Mouse (Mus musculus) liver, postnatal 0 days (tissue): ENCODE results near the gene Yrdc. TPM values are rescaled to one million over a fixed set of nuclear protein-coding genes. Genes with fewer than 3 reads are reported as not detected.

Source experiments
- ATAC-seq: fragments of 200-750 bp; cut with Nextera tagmentation; 2 replicates; pipeline ENCODE4 v1.8.0; 2017; ENCODE audit warnings: mild to moderate bottlenecking, moderate library complexity
- DNase-seq: peaks from one replicate; pipeline ENCODE4 v3.0.0-alpha.2; 2016
- H3K27ac ChIP-seq: fragments of 300-500 bp; sonication (generic); 2 replicates; pipeline ENCODE4 v1.5.1; 2014; ENCODE audit warnings: antibody characterized with exemption, moderate library complexity, mild to moderate bottlenecking, low read depth
- H3K27me3 ChIP-seq: fragments of 300-500 bp; sonication (generic); 2 replicates; pipeline ENCODE4 v1.6.1; 2014; ENCODE audit warnings: low read length, control low read depth, mixed read lengths; ENCODE audit not compliant: insufficient read depth
- H3K36me3 ChIP-seq: fragments of 300-500 bp; sonication (generic); replicated peaks from 2 replicates; pipeline ENCODE4 v1.6.1; 2014; ENCODE audit warnings: mild to moderate bottlenecking, control low read depth, low read length, moderate library complexity, mixed read lengths; ENCODE audit not compliant: insufficient read depth
- H3K4me1 ChIP-seq: fragments of 300-500 bp; sonication (generic); 2 replicates; pipeline ENCODE4 v1.6.1; 2014; ENCODE audit warnings: antibody characterized with exemption, mild to moderate bottlenecking, control low read depth; ENCODE audit not compliant: insufficient read depth
- H3K4me2 ChIP-seq: fragments of 300-500 bp; sonication (generic); 2 replicates; pipeline ENCODE4 v1.6.1; 2014; ENCODE audit warnings: low read depth, mild to moderate bottlenecking, low read length, moderate library complexity, mixed read lengths
- H3K4me3 ChIP-seq: fragments of 300-500 bp; sonication (generic); 2 replicates; pipeline ENCODE4 v1.5.1; 2014; ENCODE audit warnings: low read depth, low read length
- H3K9ac ChIP-seq: fragments of 300-500 bp; sonication (generic); replicated peaks from 2 replicates; pipeline ENCODE4 v1.6.1; 2014; ENCODE audit warnings: mild to moderate bottlenecking, moderate library complexity
- H3K9me3 ChIP-seq: fragments of 300-500 bp; sonication (generic); 2 replicates; pipeline ENCODE4 v1.6.1; 2016; ENCODE audit warnings: mild to moderate bottlenecking, control low read depth, low read length, mixed read lengths
- CTCF ChIP-seq: sonication (generic); IDR thresholded peaks from 2 replicates; pipeline ENCODE4 v1.5.1; 2016; ENCODE audit warnings: antibody characterized with exemption, low read depth
- EP300 ChIP-seq: IDR thresholded peaks from 2 replicates; pipeline ENCODE4 v1.6.1; 2016; ENCODE audit warnings: antibody characterized with exemption, low read depth, mild to moderate bottlenecking
- WGBS: fragments of 180-500 bp; shearing (Covaris S2); extraction: QIAGEN DNeasy Blood & Tissue Kit; methylation state at CpG from one replicate; pipeline ENCODE4 v1.1.7; 2014; ENCODE audit not compliant: insufficient replicate concordance; 5-methylcytosine and 5-hydroxymethylcytosine counted together
- polyA plus RNA-seq: library from polyadenylated mRNA; unstranded; fragments of >200 nt; fragmentation: Nextera tagmentation; extraction: Ambion mirVana; gene quantifications from 2 replicates; pipeline ENCODE4 v1.2.1, GENCODE M21; 2015

Yrdc gene
- polyA plus RNA-seq, 1 experiment from 2014 or later: 15.4 TPM

DNA sequence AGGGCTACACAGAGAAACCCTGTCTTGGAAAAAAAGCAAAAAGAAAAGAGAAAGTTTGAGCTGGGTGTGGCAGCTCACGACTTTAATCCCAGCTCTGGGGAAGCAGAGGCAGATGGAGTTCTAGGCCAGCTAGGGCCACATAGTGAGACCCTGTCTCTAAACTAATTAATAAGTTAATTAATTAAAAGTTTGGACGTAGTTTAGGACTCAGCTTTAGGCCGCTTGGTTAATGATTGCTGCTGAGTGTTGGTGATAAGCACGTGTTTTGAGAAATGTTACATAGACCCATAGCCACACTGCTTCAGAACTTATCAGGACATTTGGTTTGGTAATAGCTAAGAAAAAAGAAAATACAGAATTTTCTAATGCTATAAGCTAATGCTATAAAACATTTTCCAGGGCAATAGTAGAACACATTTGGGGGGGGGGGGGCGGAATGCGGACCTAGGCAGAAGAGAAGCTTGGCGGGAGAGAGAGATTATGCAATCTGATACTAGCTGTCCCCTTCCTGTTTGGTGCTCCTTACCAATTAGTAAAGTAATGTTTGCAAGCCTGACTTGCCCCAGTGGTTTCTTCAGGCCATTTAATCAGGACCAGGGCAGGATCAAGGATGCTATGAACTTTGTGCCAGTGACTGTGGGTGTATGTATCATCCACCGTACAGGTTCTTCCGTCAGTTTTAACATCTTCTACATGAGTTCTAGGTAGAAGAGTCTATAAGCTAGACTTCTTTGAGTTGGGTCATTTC lies 41.2 kb upstream of the Yrdc start:
- DNase-seq: no peak
- H3K9me3 ChIP-seq: no peaks in the 10 kb centered on the region
- H3K27me3 ChIP-seq: no peaks in the 10 kb centered on the region
- H3K4me3 ChIP-seq: no peak overlapping the region
- H3K4me2 ChIP-seq: peak overlapping the region; percentile 28; the same call in 1 of the 2 replicates
- ATAC-seq: peak; percentile 38
- peaks cover 31% of the 10 kb centered on the region for H3K36me3 ChIP-seq
- H3K9ac ChIP-seq: no peak overlapping the region; the same call in 1 of the 2 replicates
- TF ChIP-seq CTCF: no peak
- no peak for TF ChIP-seq EP300
- 39% methylated on average over 9 of the region's 9 CpGs for WGBS
- H3K27ac ChIP-seq: peak overlapping the region; percentile 13
- peaks cover 34% of the 10 kb centered on the region for H3K4me1 ChIP-seq

DNA sequence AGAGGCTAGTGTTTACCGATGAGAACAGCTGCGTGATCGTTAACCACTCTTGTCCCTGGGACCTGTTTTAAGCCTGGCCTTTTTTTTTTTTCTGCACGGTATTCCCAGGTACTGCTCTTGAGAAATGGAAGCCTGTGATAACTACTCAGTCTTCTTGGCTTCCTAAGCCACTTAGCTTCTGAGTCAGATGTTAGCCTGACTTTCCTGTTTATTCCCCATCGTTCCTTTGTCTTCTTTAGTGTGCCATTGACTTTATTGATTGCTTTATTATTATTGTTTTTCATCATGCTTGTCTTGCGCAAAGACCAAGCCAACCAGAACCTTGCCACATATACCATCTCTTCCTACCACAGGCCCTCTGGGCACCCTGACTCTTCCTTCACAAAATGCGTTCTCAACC lies 40.4 kb upstream of the Yrdc start:
- Histone ChIP-seq H3K27me3 (no peaks in the 10 kb centered on the region), H3K4me1 (peaks cover 34% of the 10 kb centered on the region), H3K9ac (no peak overlapping the region), H3K27ac (0 out of 2 replicates have a peak overlapping the region, but pooled peaks have one; percentile 13), H3K9me3 (no peaks in the 10 kb centered on the region), H3K4me2 (no peak overlapping the region), H3K4me3 (no peak overlapping the region), H3K36me3 (peaks cover 27% of the 10 kb centered on the region)
- no peak for DNase-seq
- 70% methylated on average over 7 of the region's 7 CpGs for WGBS
- no peak for ATAC-seq
- no peak for TF ChIP-seq CTCF
- no peak for TF ChIP-seq EP300

DNA sequence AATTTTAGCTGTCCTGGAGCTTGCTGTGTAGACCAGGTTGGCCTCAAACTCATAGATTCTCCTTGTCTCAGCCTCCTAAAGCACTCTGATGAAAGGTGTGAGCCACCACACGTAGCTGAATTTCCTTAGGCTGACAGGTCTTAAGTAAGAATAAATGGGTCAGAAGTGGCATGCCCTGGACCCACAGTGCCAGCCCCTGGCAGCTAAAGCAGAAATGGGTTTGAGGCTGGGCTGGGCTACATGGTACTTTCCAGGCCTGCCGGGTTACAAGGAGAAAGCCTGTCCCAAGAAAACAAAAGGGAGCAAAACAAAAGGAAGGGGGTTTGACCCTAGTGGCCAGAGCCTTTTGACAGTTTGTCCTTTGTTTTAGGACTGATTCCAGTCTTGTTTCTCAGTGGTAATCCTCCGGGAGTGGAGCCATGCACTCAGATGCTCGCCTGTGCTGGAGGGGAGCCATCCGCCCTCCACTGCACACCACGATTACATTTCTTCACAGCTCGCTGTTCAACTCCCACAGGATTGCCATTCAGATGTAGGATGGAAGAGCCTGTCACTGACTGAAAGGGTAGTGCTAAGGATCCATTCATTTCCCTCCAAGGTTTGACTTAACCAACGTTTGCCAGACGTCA lies 39.0 kb upstream of the Yrdc start:
- no peak for ATAC-seq
- TF ChIP-seq CTCF: no peak
- TF ChIP-seq EP300: no peak
- H3K27ac ChIP-seq: no peak overlapping the region
- H3K9me3 ChIP-seq: no peaks in the 10 kb centered on the region
- no peak overlapping the region for H3K4me3 ChIP-seq
- H3K27me3 ChIP-seq: no peaks in the 10 kb centered on the region
- no peak overlapping the region for H3K9ac ChIP-seq
- H3K4me2 ChIP-seq: no peak overlapping the region
- H3K36me3 ChIP-seq: peaks cover 19% of the 10 kb centered on the region
- peaks cover 30% of the 10 kb centered on the region for H3K4me1 ChIP-seq
- 77% methylated on average over 9 of the region's 9 CpGs for WGBS
- DNase-seq: no peak

DNA sequence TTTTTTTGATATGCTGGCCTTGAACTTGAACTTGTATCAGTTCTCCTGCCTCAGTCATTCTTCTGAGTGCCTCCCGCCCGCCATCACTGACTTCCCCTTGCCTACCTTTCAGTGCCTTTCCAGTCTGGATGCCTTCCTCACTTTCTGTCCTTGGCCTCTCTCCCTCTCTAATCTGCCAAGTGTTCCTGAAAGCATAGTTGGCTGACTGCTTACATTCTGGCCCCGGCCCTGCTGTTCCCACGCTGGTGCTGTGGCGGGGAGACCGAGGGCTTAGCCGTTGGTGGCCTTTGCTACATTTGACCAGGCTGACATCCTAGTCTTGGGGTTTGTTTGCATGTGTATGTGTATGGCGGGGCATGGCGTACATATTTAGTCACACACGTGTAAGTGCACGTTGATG lies 34.6 kb upstream of the Yrdc start:
- TF ChIP-seq CTCF (no peak), EP300 (no peak)
- no peak overlapping the region for H3K27ac ChIP-seq

DNA sequence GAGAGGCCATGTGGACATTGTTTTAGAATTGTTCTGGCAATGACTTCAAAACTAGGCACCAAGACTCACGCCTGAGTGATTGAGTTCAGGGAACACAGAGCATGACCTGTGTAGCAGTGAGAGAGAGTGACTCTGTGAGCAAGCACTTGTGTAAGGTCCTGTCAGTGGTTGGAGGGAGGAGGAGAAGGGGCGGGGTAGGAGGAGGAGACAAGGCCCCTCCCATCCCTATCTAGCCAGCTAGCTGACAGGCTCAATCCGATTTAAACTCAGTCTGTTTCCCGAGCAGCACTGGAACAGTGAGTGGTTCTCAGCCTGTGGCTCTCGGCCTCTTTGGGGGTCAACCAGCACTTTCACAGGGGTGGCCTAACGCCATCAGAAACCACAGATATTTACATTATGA lies 32.7 kb upstream of the Yrdc start:
- Histone ChIP-seq H3K4me1 (peaks cover 13% of the 10 kb centered on the region), H3K36me3 (peaks cover 30% of the 10 kb centered on the region), H3K27me3 (no peaks in the 10 kb centered on the region), H3K4me2 (no peak overlapping the region), H3K9me3 (no peaks in the 10 kb centered on the region), H3K4me3 (no peak overlapping the region), H3K9ac (peak overlapping the region; percentile 32; the same call in 1 of the 2 replicates), H3K27ac (peak overlapping the region; percentile 55; the same call in 1 of the 2 replicates)
- 22% methylated on average over 6 of the region's 6 CpGs for WGBS
- ATAC-seq: peak; percentile 100
- peak; percentile 74 for DNase-seq
- TF ChIP-seq CTCF: no peak
- no peak for TF ChIP-seq EP300

More for the DNA sequence above, 34.6 kb upstream of the Yrdc start:
- H3K27me3 ChIP-seq: no peaks in the 10 kb centered on the region
- H3K9me3 ChIP-seq: no peaks in the 10 kb centered on the region
- ATAC-seq: no peak
- H3K4me1 ChIP-seq: peaks cover 13% of the 10 kb centered on the region
- H3K9ac ChIP-seq: no peak overlapping the region
- H3K4me2 ChIP-seq: no peak overlapping the region
- no peak for DNase-seq
- peaks cover 23% of the 10 kb centered on the region for H3K36me3 ChIP-seq
- 82% methylated on average over 11 of the region's 11 CpGs for WGBS
- no peak overlapping the region for H3K4me3 ChIP-seq

DNA sequence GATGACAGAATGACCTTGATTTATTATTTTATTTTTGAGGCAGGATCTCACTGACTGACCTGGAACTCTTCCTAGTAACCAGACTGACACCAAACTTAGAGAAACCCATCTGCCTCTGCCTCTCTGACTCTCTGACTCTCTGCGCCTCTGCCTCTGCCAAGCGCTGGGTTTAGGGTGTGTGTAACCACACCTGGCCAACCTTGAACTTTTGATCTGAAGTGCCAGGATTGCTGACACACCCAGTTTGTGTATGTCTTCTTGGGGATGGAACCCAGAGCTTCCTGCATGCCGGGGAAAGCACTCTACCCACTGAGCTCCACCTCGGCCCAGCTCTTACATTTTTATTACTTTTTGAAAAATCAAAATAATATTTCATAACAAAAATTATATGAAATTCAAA lies 31.6 kb upstream of the Yrdc start:
- H3K4me3 ChIP-seq: no peak overlapping the region
- TF ChIP-seq EP300 (no peak), CTCF (no peak)
- no peak overlapping the region for H3K27ac ChIP-seq
- H3K4me1 ChIP-seq: peaks cover 13% of the 10 kb centered on the region
- H3K36me3 ChIP-seq: peaks cover 39% of the 10 kb centered on the region
- no peak for ATAC-seq
- no peak overlapping the region for H3K9ac ChIP-seq
- no peaks in the 10 kb centered on the region for H3K27me3 ChIP-seq
- no peak overlapping the region for H3K4me2 ChIP-seq
- no peak for DNase-seq
- 83% methylated on average over 4 of the region's 4 CpGs for WGBS
- H3K9me3 ChIP-seq: no peaks in the 10 kb centered on the region
